Comparison of ENCODE assay signal across 29 mouse cellular contexts in the genomic region with DNA sequence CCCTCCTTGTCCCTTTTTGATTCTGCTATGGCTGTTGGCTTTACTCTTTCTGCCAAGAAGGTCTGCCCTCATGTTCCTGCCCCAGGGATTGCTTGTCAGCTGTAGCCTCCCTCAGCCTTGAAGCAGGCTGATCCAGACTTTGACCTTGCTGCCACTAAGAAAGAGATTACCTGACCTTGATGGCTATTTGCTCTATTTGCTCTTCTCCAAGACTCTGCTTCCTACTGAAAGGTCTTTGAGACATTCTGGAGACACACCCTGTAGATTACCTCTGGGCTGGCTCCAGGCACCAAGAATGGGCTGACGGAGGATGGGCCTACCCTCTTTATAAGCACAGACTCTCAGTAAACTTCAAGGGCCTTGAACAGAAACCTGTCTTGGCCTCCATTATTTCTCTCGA. TPM values are rescaled to one million over a fixed set of nuclear protein-coding genes. Genes with fewer than 3 reads are reported as not detected.
A peak's percentile ranks its signal among the peaks of the same experiment; 100 is the strongest.
DNase-seq lines count a peak whose midpoint lies in the region; ATAC-seq and TF ChIP-seq lines count a peak whose summit lies in the region.
"Had no signal": no experiment of that assay in that cellular context is flagged by ENCODE, and none has a peak within 500 bp of the region (broad histone marks: within the 10 kb centered on the region; RNA-seq: fewer than 3 reads in every experiment).

No protein-coding gene starts in this region.

- ATAC-seq in intestine, embryonic 15.5 days, result peak; percentile 71
- no peak for ATAC-seq in intestine, postnatal 0 days
- peak; percentile 71 for ATAC-seq in intestine, embryonic 16.5 days
- ATAC-seq in erythroblast, adult 5-6 weeks (replicated peaks; ENCODE audit: low FRiP score, poor library complexity, severe bottlenecking), result no peak
- ATAC-seq: activated CD4-positive, CD25-positive, alpha-beta regulatory T cell, adult 4 months; CD4-positive, CD25-positive, alpha-beta regulatory T cell, adult 4 months; forebrain, embryonic 14.5 days; forebrain, embryonic 16.5 days; Patski had no signal

- DNase-seq in ES-CJ7 (ENCODE audit: low read depth, low spot score) (peak; percentile 58), R1 (ENCODE audit: low read depth, low spot score) (peak; percentile 33), adipocyte (ENCODE audit: low spot score) (no peak)
- DNase-seq in urinary bladder, postnatal 25 days (ENCODE audit: low spot score), result no peak
- DNase-seq: adrenal gland, adult 2 months; adrenal gland, postnatal 10 days; adrenal gland, postnatal 25 days; B cell, adult 2 months; cerebellum, adult 11 months; cerebellum, adult 18-20 months; cerebellum, adult 9-10 months; cerebellum, postnatal 10 days; cerebellum, postnatal 25 days had no signal

- H3K9ac ChIP-seq in intestine, embryonic 15.5 days, result no peak overlapping the region
- no peak overlapping the region for H3K9ac ChIP-seq in intestine, postnatal 0 days (ENCODE audit: low read depth, low read length)
- no peak overlapping the region for H3K9ac ChIP-seq in intestine, embryonic 16.5 days (ENCODE audit: low read depth, low read length)
- H3K9ac ChIP-seq: embryonic facial prominence, embryonic 12.5 days; forebrain, embryonic 12.5 days had no signal

- no peak overlapping the region for H3K27ac ChIP-seq in intestine, embryonic 15.5 days
- no peak overlapping the region for H3K27ac ChIP-seq in intestine, postnatal 0 days (ENCODE audit: low read depth, low read length)
- no peak overlapping the region for H3K27ac ChIP-seq in intestine, embryonic 16.5 days (ENCODE audit: low read length)
- H3K27ac ChIP-seq: embryonic facial prominence, embryonic 10.5 days; embryonic facial prominence, embryonic 12.5 days; forebrain, embryonic 10.5 days; forebrain, embryonic 12.5 days had no signal

- WGBS in intestine, embryonic 15.5 days, result 67% methylated on average over 2 of the region's 2 CpGs
- 53% methylated on average over 2 of the region's 2 CpGs for WGBS in intestine, postnatal 0 days
- WGBS in intestine, embryonic 16.5 days, result 59% methylated on average over 2 of the region's 2 CpGs

- TF ChIP-seq CTCF in intestine, postnatal 0 days (IDR thresholded peaks at IDR 0.05; ENCODE audit: low read depth), result no peak

- no peaks in the 10 kb centered on the region for H3K9me3 ChIP-seq in intestine, embryonic 15.5 days
- H3K9me3 ChIP-seq in intestine, postnatal 0 days (ENCODE audit: control insufficient read depth), result no peaks in the 10 kb centered on the region
- no peaks in the 10 kb centered on the region for H3K9me3 ChIP-seq in intestine, embryonic 16.5 days (ENCODE audit: control insufficient read depth, low read length)
- H3K9me3 ChIP-seq: embryonic facial prominence, embryonic 10.5 days; forebrain, embryonic 12.5 days; G1E had no signal

- no peaks in the 10 kb centered on the region for H3K36me3 ChIP-seq in intestine, embryonic 15.5 days
- H3K36me3 ChIP-seq in intestine, postnatal 0 days (ENCODE audit: control insufficient read depth, insufficient read depth), result no peaks in the 10 kb centered on the region
- no peaks in the 10 kb centered on the region for H3K36me3 ChIP-seq in intestine, embryonic 16.5 days (ENCODE audit: control insufficient read depth, insufficient read depth, low read length)
- H3K36me3 ChIP-seq: embryonic facial prominence, embryonic 10.5 days; embryonic facial prominence, embryonic 12.5 days; forebrain, embryonic 10.5 days; forebrain, embryonic 12.5 days; G1E had no signal

- H3K4me1 ChIP-seq in intestine, embryonic 15.5 days (replicated peaks), result no peaks in the 10 kb centered on the region
- H3K4me1 ChIP-seq in intestine, postnatal 0 days (replicated peaks; ENCODE audit: control insufficient read depth, insufficient read depth, low read length), result no peaks in the 10 kb centered on the region
- H3K4me1 ChIP-seq in intestine, embryonic 16.5 days (ENCODE audit: control insufficient read depth, insufficient read depth, low read length), result no peaks in the 10 kb centered on the region; the same call in 1 of the 2 replicates
- H3K4me1 ChIP-seq: embryonic facial prominence, embryonic 12.5 days; forebrain, embryonic 10.5 days; forebrain, embryonic 12.5 days had no signal

- H3K27me3 ChIP-seq in intestine, embryonic 15.5 days (replicated peaks), result no peaks in the 10 kb centered on the region
- H3K27me3 ChIP-seq in intestine, postnatal 0 days (replicated peaks; ENCODE audit: control insufficient read depth, insufficient read depth, low read length), result no peaks in the 10 kb centered on the region
- H3K27me3 ChIP-seq in intestine, embryonic 16.5 days (replicated peaks; ENCODE audit: control insufficient read depth, insufficient read depth, low read length), result no peaks in the 10 kb centered on the region
- H3K27me3 ChIP-seq: CH12.LX; embryonic facial prominence, embryonic 12.5 days; forebrain, embryonic 12.5 days had no signal

- no peak overlapping the region for H3K4me2 ChIP-seq in intestine, embryonic 15.5 days (replicated peaks)
- no peak overlapping the region for H3K4me2 ChIP-seq in intestine, postnatal 0 days (replicated peaks; ENCODE audit: low read depth)
- H3K4me2 ChIP-seq in intestine, embryonic 16.5 days (ENCODE audit: low read depth, low read length), result no peak overlapping the region
- H3K4me2 ChIP-seq: embryonic facial prominence, embryonic 12.5 days; forebrain, embryonic 12.5 days had no signal

- H3K4me3 ChIP-seq in intestine, embryonic 15.5 days (replicated peaks), result no peak overlapping the region
- no peak overlapping the region for H3K4me3 ChIP-seq in intestine, postnatal 0 days (ENCODE audit: low read depth, low read length)
- no peak overlapping the region for H3K4me3 ChIP-seq in intestine, embryonic 16.5 days (ENCODE audit: low read length)
- H3K4me3 ChIP-seq: embryonic facial prominence, embryonic 10.5 days; embryonic facial prominence, embryonic 12.5 days; erythroblast, embryonic 14.5 days; forebrain, embryonic 10.5 days; forebrain, embryonic 12.5 days had no signal

RNA-seq across cellular contexts. Expression of gene Rpl36a-ps1, which starts 1.6 kb away (rescaled TPM):
- polyA plus RNA-seq in intestine, embryonic 15.5 days (2015; fragmentation: Nextera tagmentation; extraction: Ambion mirVana), result 0.96 and 1.6 TPM in 2 replicates
- polyA plus RNA-seq in intestine, postnatal 0 days (2015; fragmentation: Nextera tagmentation; extraction: Ambion mirVana), result 3.4 and 4.4 TPM in 2 replicates
- polyA plus RNA-seq in intestine, embryonic 16.5 days (2015; fragmentation: Nextera tagmentation; extraction: Ambion mirVana), result 0.49 and 0.59 TPM in 2 replicates
- total RNA-seq in erythroblast, adult 5-6 weeks (2015; ENCODE audit: low replicate concordance), result 5.6 TPM in 1 of 2 replicates, not detected in the other
- total RNA-seq in erythroblast, adult 5-6 weeks (2017; ENCODE audit: low replicate concordance), result 2.1 and 11.4 TPM in 2 replicates
- polyA plus RNA-seq: adrenal gland, adult 2 months; embryonic facial prominence, embryonic 10.5 days; forebrain, embryonic 16.5 days had no signal

RNA-seq across cellular contexts. Expression of gene Mzt1, which starts 53.5 kb away (rescaled TPM):
- 60.8 and 70.6 TPM in 2 replicates for polyA plus RNA-seq in intestine, embryonic 15.5 days (2015; fragmentation: Nextera tagmentation; extraction: Ambion mirVana)
- 46.2 and 46.9 TPM in 2 replicates for polyA plus RNA-seq in intestine, postnatal 0 days (2015; fragmentation: Nextera tagmentation; extraction: Ambion mirVana)
- polyA plus RNA-seq in intestine, embryonic 16.5 days (2015; fragmentation: Nextera tagmentation; extraction: Ambion mirVana), result 48.8 and 55.6 TPM in 2 replicates
- 35.5 and 49.0 TPM in 2 replicates for total RNA-seq in erythroblast, adult 5-6 weeks (2015; ENCODE audit: low replicate concordance)
- 28.9 and 33.7 TPM in 2 replicates for total RNA-seq in erythroblast, adult 5-6 weeks (2017; ENCODE audit: low replicate concordance)

RNA-seq across cellular contexts. Expression of gene Bora, which starts 53.5 kb away (rescaled TPM):
- 61.2 and 61.8 TPM in 2 replicates for polyA plus RNA-seq in intestine, embryonic 15.5 days (2015; fragmentation: Nextera tagmentation; extraction: Ambion mirVana)
- polyA plus RNA-seq in intestine, postnatal 0 days (2015; fragmentation: Nextera tagmentation; extraction: Ambion mirVana), result 21.9 and 22.1 TPM in 2 replicates
- polyA plus RNA-seq in intestine, embryonic 16.5 days (2015; fragmentation: Nextera tagmentation; extraction: Ambion mirVana), result 47.7 and 60.1 TPM in 2 replicates
- 11.9 and 12.5 TPM in 2 replicates for total RNA-seq in erythroblast, adult 5-6 weeks (2015; ENCODE audit: low replicate concordance)
- total RNA-seq in erythroblast, adult 5-6 weeks (2017; ENCODE audit: low replicate concordance), result 11.4 and 11.5 TPM in 2 replicates

Comparison
In these comparisons a context has a peak if more than half of its experiments do, and no peak if none do; other contexts are left out.
1. ATAC-seq: peak in intestine, embryonic 15.5 days (single experiment) and intestine, embryonic 16.5 days (single experiment); none in intestine, postnatal 0 days (single experiment) and erythroblast, adult 5-6 weeks (single experiment).
2. DNase-seq: peak in ES-CJ7 (single experiment) and R1 (single experiment); none in urinary bladder, postnatal 25 days (single experiment) and adipocyte (single experiment).